Mouse (Mus musculus) embryonic facial prominence, embryonic 11.5 days (tissue): ENCODE measurements around the gene Pmis2. TPM values are rescaled to one million over a fixed set of nuclear protein-coding genes. Genes with fewer than 3 reads are reported as not detected.

ENCODE experiments used
- ATAC-seq: fragments of 200-750 bp; cut with Nextera tagmentation; replicated peaks from 2 replicates; pipeline ENCODE4 v1.8.0; 2017; ENCODE audit warnings: low read depth; ENCODE audit not compliant: insufficient number of reproducible peaks, low FRiP score, low TSS enrichment
- DNase-seq: peaks from one replicate; pipeline ENCODE4 v3.0.0-alpha.2; 2015; ENCODE audit warnings: low spot score
- H3K27ac ChIP-seq: fragments of 300-500 bp; sonication (generic); replicated peaks from 2 replicates; pipeline ENCODE4 v1.5.1; 2014; ENCODE audit warnings: mild to moderate bottlenecking, low read depth, low read length, control low read depth
- H3K27me3 ChIP-seq: fragments of 300-500 bp; sonication (generic); 2 replicates; pipeline ENCODE4 v1.6.1; 2014; ENCODE audit warnings: mild to moderate bottlenecking, low read length, moderate library complexity, mixed read lengths; ENCODE audit not compliant: control insufficient read depth, insufficient read depth
- H3K36me3 ChIP-seq: fragments of 300-500 bp; sonication (generic); replicated peaks from 2 replicates; pipeline ENCODE4 v1.6.1; 2014; ENCODE audit warnings: low read depth, mild to moderate bottlenecking, low read length, moderate library complexity, mixed read lengths; ENCODE audit not compliant: control insufficient read depth, insufficient read depth
- H3K4me1 ChIP-seq: fragments of 300-500 bp; sonication (generic); 2 replicates; pipeline ENCODE4 v1.6.1; 2014; ENCODE audit warnings: low read length, mixed read lengths; ENCODE audit not compliant: control insufficient read depth, insufficient read depth
- H3K4me2 ChIP-seq: fragments of 300-500 bp; sonication (generic); 2 replicates; pipeline ENCODE4 v1.6.1; 2014; ENCODE audit warnings: low read depth, mild to moderate bottlenecking, control low read depth, low read length, moderate library complexity
- H3K4me3 ChIP-seq: fragments of 300-500 bp; sonication (generic); 2 replicates; pipeline ENCODE4 v1.5.1; 2014; ENCODE audit warnings: low read depth, low read length, control low read depth
- H3K9ac ChIP-seq: fragments of 300-500 bp; sonication (generic); replicated peaks from 2 replicates; pipeline ENCODE4 v1.6.1; 2014; ENCODE audit warnings: mild to moderate bottlenecking, control low read depth, low read length
- H3K9me3 ChIP-seq: fragments of 300-500 bp; sonication (generic); replicated peaks from 2 replicates; pipeline ENCODE4 v1.6.1; 2016; ENCODE audit warnings: mild to moderate bottlenecking, low read length, inconsistent platforms, mixed read lengths; ENCODE audit not compliant: control insufficient read depth
- WGBS: fragments of 180-500 bp; shearing (Covaris S2); extraction: QIAGEN DNeasy Blood & Tissue Kit; methylation state at CpG from one replicate; pipeline ENCODE4 v1.1.7; 2014; 5-methylcytosine and 5-hydroxymethylcytosine counted together
- polyA plus RNA-seq: library from polyadenylated mRNA; unstranded; fragments of >200 nt; fragmentation: Nextera tagmentation; extraction: Ambion mirVana; gene quantifications from 2 replicates; pipeline ENCODE4 v1.2.1, GENCODE M21; 2014

Gene Pmis2
- polyA plus RNA-seq, 1 experiment from 2014 or later: not detected

GRCm38 (mm10) chr7:30649591-30650540, 21.5 kb downstream of the Pmis2 start, which contains the start of gene Rbm42:
Gene Rbm42, minus strand, starts transcription at chr7:30650317.
- no peaks in the 10 kb centered on the region for H3K4me1 ChIP-seq
- H3K36me3 ChIP-seq: peaks cover 2% of the 10 kb centered on the region
- ATAC-seq (peak; percentile 98), DNase-seq (peak; percentile 99)
- no peaks in the 10 kb centered on the region for H3K9me3 ChIP-seq
- WGBS: 2% methylated on average over 59 of the region's 59 CpGs
- peak within 1 kb of the TSS; percentile 72 for H3K4me2 ChIP-seq
- H3K27me3 ChIP-seq: no peaks in the 10 kb centered on the region
- H3K27ac ChIP-seq: no peak within 1 kb of the TSS
- peak within 1 kb of the TSS; percentile 93 for H3K9ac ChIP-seq
- H3K4me3 ChIP-seq: peak within 1 kb of the TSS; percentile 90

DNA sequence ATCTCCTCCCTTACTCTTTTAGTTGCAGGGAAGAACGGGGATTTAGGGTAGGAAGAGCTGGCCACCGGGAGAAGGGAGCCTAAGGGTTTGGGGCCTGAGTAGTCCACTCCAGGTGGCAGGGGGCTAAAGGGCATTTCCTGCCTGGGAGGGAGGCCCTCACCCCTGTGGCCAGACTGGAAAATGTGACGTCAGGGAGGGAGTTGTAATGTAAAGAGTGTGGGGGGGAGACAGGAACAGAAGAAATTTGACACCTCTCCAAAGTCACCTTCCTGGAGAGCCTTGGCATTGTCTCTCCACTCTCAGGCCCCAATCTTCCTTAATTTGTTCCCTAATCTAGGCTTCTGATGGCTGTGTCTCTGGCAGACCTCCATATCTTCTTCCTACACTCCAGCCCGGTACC, 32.3 kb downstream of the Pmis2 start:
- Histone ChIP-seq H3K9me3 (no peaks in the 10 kb centered on the region), H3K4me3 (no peak overlapping the region), H3K9ac (no peak overlapping the region), H3K4me2 (no peak overlapping the region), H3K27ac (no peak overlapping the region), H3K4me1 (peaks cover 4% of the 10 kb centered on the region), H3K36me3 (peaks cover 11% of the 10 kb centered on the region), H3K27me3 (peaks cover 23% of the 10 kb centered on the region)
- ATAC-seq (no peak), DNase-seq (no peak)
- WGBS: 16% methylated on average over 4 of the region's 4 CpGs

DNA sequence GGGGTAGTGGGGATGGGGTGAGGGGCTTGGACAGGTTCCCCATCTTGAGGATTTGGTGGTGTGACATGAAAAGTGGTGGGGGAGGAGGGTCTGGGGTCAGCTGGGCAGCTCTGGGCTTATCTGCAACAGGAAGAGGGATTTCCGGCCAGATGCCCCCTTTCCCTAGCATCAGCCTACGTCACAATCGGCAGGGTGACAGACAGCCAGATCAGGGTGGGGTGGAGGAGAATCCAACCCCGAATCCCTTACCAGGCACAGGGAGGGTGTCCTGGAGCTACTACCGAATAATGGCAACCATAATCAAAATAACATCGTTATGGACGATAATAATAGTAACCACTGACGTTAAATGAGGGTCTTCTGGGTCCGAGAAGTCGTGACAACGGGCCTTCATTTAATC, 35.0 kb downstream of the Pmis2 start:
- no peak overlapping the region for H3K27ac ChIP-seq
- H3K9me3 ChIP-seq: no peaks in the 10 kb centered on the region
- H3K4me3 ChIP-seq: no peak overlapping the region
- DNase-seq (no peak), ATAC-seq (no peak)
- no peak overlapping the region for H3K4me2 ChIP-seq
- peaks cover 4% of the 10 kb centered on the region; the same call in 1 of the 2 replicates for H3K36me3 ChIP-seq
- whole genome bisulfite sequencing: 27% methylated on average over 11 of the region's 11 CpGs
- H3K27me3 ChIP-seq: peaks cover 41% of the 10 kb centered on the region
- peaks cover 4% of the 10 kb centered on the region for H3K4me1 ChIP-seq
- no peak overlapping the region; the same call in 1 of the 2 replicates for H3K9ac ChIP-seq

- Histone ChIP-seq H3K27me3 (peaks cover 41% of the 10 kb centered on the region), H3K4me2 (peak within 1 kb of the TSS; percentile 27), H3K9ac (peak within 1 kb of the TSS; percentile 27), H3K4me1 (peaks cover 4% of the 10 kb centered on the region), H3K9me3 (no peaks in the 10 kb centered on the region), H3K4me3 (peak within 1 kb of the TSS; percentile 16), H3K36me3 (no peaks in the 10 kb centered on the region), H3K27ac (no peak within 1 kb of the TSS)
- ATAC-seq: no peak
- DNase-seq: no peak
- 2% methylated on average over 5 of the region's 5 CpGs for WGBS
These were observed 35.7 kb downstream of the Pmis2 start, which contains the start of gene Etv2 for GRCm38 (mm10) chr7:30635752-30636151. Gene Etv2, minus strand, starts transcription at chr7:30635852.

- Histone ChIP-seq H3K27ac (no peak overlapping the region), H3K9ac (0 out of 2 replicates have a peak overlapping the region, but pooled peaks have one; percentile 27), H3K4me1 (peaks cover 4% of the 10 kb centered on the region), H3K36me3 (no peaks in the 10 kb centered on the region), H3K4me2 (peak overlapping the region; percentile 27), H3K4me3 (peak overlapping the region; percentile 16), H3K27me3 (peaks cover 41% of the 10 kb centered on the region), H3K9me3 (no peaks in the 10 kb centered on the region)
- ATAC-seq (peak; percentile 74; the same call in 1 of the 2 replicates), DNase-seq (peak; percentile 77)
- 1% methylated on average over 20 of the region's 20 CpGs for WGBS
These were observed 36.8 kb downstream of the Pmis2 start for GRCm38 (mm10) chr7:30634621-30635020.

GRCm38 (mm10) chr7:30633762-30634412, 37.5 kb downstream of the Pmis2 start:
- Histone ChIP-seq H3K9me3 (no peaks in the 10 kb centered on the region), H3K4me1 (peaks cover 4% of the 10 kb centered on the region), H3K9ac (no peak overlapping the region), H3K36me3 (no peaks in the 10 kb centered on the region), H3K27me3 (peaks cover 41% of the 10 kb centered on the region), H3K27ac (no peak overlapping the region), H3K4me2 (no peak overlapping the region), H3K4me3 (no peak overlapping the region)
- ATAC-seq (no peak), DNase-seq (no peak)
- WGBS: 7% methylated on average over 26 of the region's 27 CpGs

- Histone ChIP-seq H3K9me3 (no peaks in the 10 kb centered on the region), H3K4me1 (no peaks in the 10 kb centered on the region), H3K9ac (no peak overlapping the region), H3K4me3 (no peak overlapping the region), H3K4me2 (no peak overlapping the region), H3K27ac (no peak overlapping the region), H3K27me3 (peaks cover 17% of the 10 kb centered on the region), H3K36me3 (no peaks in the 10 kb centered on the region; the same call in 1 of the 2 replicates)
- ATAC-seq: no peak
- DNase-seq: no peak
These were observed 42.4 kb downstream of the Pmis2 start for GRCm38 (mm10) chr7:30629013-30629412.
